Mouse (Mus musculus): Measurements from ENCODE around the gene Fstl4. TPM values are rescaled to one million over a fixed set of nuclear protein-coding genes. Genes with fewer than 3 reads are reported as not detected.

Gene Fstl4
- total and polyA plus RNA-seq, 3 experiments, result not detected

DNA sequence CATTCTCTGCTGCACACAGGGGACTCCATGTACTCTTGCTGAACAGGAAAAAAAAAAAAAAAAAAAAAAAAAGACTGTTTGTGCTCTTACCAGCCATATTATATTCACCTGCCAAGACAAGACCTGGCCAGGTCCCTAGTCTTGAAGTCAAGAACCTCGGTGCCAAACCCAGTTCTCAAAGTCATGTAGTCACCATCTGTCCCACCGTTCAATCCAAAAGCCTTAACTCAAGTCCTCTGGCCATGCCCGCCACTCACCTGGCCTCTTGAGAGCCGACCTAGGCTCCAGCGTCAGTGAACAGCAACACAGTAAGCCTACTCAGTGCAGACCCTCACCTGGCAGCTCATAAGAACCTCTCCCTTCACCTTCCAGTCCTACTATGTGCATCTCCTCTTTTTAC, 334.9 kb downstream of the Fstl4 start:
- no peak for DNase-seq (ENCODE audit: low read depth, low spot score)
- Histone ChIP-seq H3K36me3 (ENCODE audit: control insufficient read depth in 1 of 2, insufficient read depth in 2 of 2, low read length in 2 of 2) (no peaks in the 10 kb centered on the region), H3K27me3 (ENCODE audit: control insufficient read depth in 1 of 2, insufficient read depth in 2 of 2, low read length in 2 of 2) (no peaks in the 10 kb centered on the region), H3K4me3 (ENCODE audit: control insufficient read depth in 1 of 2, insufficient read depth in 1 of 2, low read depth in 2 of 2, low read length in 2 of 2) (no peak overlapping the region), H3K4me1 (ENCODE audit: control insufficient read depth in 1 of 2, insufficient read depth in 2 of 2, low read length in 2 of 2) (no peaks in the 10 kb centered on the region), H3K79me2 (ENCODE audit: control insufficient read depth, insufficient read depth, low read length, poor library complexity) (no peaks in the 10 kb centered on the region), H3K9me3 (replicated peaks; ENCODE audit: insufficient read depth, low read length) (no peaks in the 10 kb centered on the region), H3K27ac (ENCODE audit: control insufficient read depth, low read depth, low read length) (no peak overlapping the region), H3K9ac (ENCODE audit: control insufficient read depth, low read depth, low read length, poor library complexity, severe bottlenecking) (no peak overlapping the region)
- TF ChIP-seq POLR2AphosphoS5 (IDR thresholded peaks at IDR 0.05; ENCODE audit: borderline replicate concordance, low read depth, low read length) (no peak), USF1 (IDR thresholded peaks at IDR 0.05; ENCODE audit: low read depth, low read length) (no peak), GATA1 (IDR thresholded peaks at IDR 0.05; ENCODE audit: low read depth, low read length) (no peak), MAFK (IDR thresholded peaks at IDR 0.05; ENCODE audit: borderline replicate concordance, low read depth, low read length) (no peak), JUND (IDR thresholded peaks at IDR 0.05; ENCODE audit: low read depth, low read length) (no peak), BHLHE40 (IDR thresholded peaks at IDR 0.05; ENCODE audit: borderline replicate concordance, low read depth, low read length) (no peak), CTCF (IDR thresholded peaks at IDR 0.05 in 2 of 3, conservative IDR thresholded peaks at IDR 0.05 in 1 of 3; ENCODE audit: control insufficient read depth in 1 of 3, insufficient read depth in 1 of 3, low read depth in 2 of 3, low read length in 3 of 3, poor library complexity in 1 of 3, severe bottlenecking in 1 of 3) (no peak), TAL1 (IDR thresholded peaks at IDR 0.05; ENCODE audit: low read length) (no peak), EP300 (IDR thresholded peaks at IDR 0.05; ENCODE audit: low read depth in 1 of 2, low read length in 2 of 2) (no peak)

DNA sequence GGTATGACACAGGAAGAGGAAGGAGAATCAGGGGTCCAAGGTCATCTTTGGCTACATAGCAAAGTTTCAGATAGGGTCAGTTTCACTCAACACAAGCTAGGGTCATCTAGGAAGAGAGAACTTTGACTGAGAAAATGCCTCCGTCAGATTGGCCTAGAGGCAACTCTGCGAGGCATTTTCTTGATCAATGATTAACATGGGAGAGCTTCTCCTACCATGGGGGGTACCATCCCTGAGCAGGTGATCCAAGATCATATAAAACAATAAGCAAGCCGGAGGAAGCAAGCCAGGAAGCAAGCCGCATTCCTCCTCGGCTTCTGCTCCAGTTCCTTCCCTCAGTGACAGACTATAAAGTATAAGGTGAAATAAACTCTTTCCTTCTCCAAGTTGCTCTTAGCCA, 337.3 kb downstream of the Fstl4 start:
- H3K27me3 ChIP-seq (ENCODE audit: control insufficient read depth in 1 of 2, insufficient read depth in 2 of 2, low read length in 2 of 2), result no peaks in the 10 kb centered on the region

DNA sequence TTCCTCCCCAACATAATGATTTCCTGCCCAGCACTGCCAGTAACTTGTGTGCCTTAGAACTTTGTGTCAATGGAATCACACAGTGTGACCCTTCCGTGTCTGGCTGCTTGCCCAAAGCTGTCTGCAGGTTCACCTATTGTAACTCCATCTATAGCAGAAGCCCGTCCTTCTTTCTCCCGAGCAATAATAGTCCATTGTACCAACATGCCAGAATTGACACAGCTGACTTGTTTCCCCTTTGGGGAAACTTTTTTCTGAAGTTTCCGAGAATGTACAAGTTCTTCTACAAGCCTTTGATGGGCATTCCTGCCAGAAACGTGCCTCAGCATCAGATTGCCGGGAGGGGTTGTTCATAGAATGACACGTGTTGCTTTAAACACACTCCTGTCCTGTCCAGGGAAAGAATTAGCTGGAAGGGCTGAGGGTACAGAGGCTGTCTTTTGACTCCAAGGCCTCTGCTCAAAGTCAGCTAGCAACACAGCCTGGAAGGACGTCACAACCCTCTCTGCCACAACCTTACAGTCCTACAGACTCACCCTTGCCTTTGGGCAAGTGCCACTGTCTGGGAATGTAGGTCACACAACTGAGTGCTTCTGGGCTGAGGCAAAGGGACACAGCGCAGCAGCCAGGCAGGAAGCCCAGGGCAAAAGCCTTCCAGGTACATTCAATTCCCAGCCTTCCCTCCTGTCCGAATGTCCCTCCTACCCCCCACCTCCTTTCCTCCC, 339.3 kb downstream of the Fstl4 start:
- Histone ChIP-seq H3K4me3 (ENCODE audit: control insufficient read depth in 1 of 2, insufficient read depth in 1 of 2, low read depth in 2 of 2, low read length in 2 of 2) (no peak overlapping the region), H3K9ac (ENCODE audit: control insufficient read depth, low read depth, low read length, poor library complexity, severe bottlenecking) (no peak overlapping the region), H3K27me3 (ENCODE audit: control insufficient read depth in 1 of 2, insufficient read depth in 2 of 2, low read length in 2 of 2) (no peaks in the 10 kb centered on the region), H3K79me2 (ENCODE audit: control insufficient read depth, insufficient read depth, low read length, poor library complexity) (no peaks in the 10 kb centered on the region), H3K27ac (ENCODE audit: control insufficient read depth, low read depth, low read length) (no peak overlapping the region), H3K4me1 (ENCODE audit: control insufficient read depth in 1 of 2, insufficient read depth in 2 of 2, low read length in 2 of 2) (no peaks in the 10 kb centered on the region), H3K36me3 (ENCODE audit: control insufficient read depth in 1 of 2, insufficient read depth in 2 of 2, low read length in 2 of 2) (no peaks in the 10 kb centered on the region), H3K9me3 (replicated peaks; ENCODE audit: insufficient read depth, low read length) (no peaks in the 10 kb centered on the region)
- no peak for TF ChIP-seq MEF2A (IDR thresholded peaks at IDR 0.05; ENCODE audit: extremely low read depth, insufficient replicate concordance, low read depth, low read length, poor library complexity, severe bottlenecking)
- no peak for TF ChIP-seq UBTF (IDR thresholded peaks at IDR 0.05; ENCODE audit: borderline replicate concordance, insufficient read depth, low read depth, low read length)
- TF ChIP-seq RCOR1 (IDR thresholded peaks at IDR 0.05; ENCODE audit: low read depth, low read length), result no peak
- no peak for TF ChIP-seq HCFC1 (IDR thresholded peaks at IDR 0.05; ENCODE audit: low read depth, low read length)
- no peak for TF ChIP-seq CHD1 (IDR thresholded peaks at IDR 0.05; ENCODE audit: low read depth, low read length)
- no peak for TF ChIP-seq CHD2 (IDR thresholded peaks at IDR 0.05; ENCODE audit: low read length)
- TF ChIP-seq EP300 (IDR thresholded peaks at IDR 0.05; ENCODE audit: low read depth in 1 of 2, low read length in 2 of 2), result no peak
- no peak for TF ChIP-seq ZC3H11A (IDR thresholded peaks at IDR 0.05; ENCODE audit: low read depth, low read length)
- no peak for DNase-seq (ENCODE audit: low read depth, low spot score)

More for the DNA sequence above, 337.3 kb downstream of the Fstl4 start:
- no peak overlapping the region for H3K9ac ChIP-seq (ENCODE audit: control insufficient read depth, low read depth, low read length, poor library complexity, severe bottlenecking)
- no peak overlapping the region for H3K27ac ChIP-seq (ENCODE audit: control insufficient read depth, low read depth, low read length)
- TF ChIP-seq RAD21 (IDR thresholded peaks at IDR 0.05; ENCODE audit: low read depth, low read length) (no peak), CTCF (IDR thresholded peaks at IDR 0.05 in 2 of 3, conservative IDR thresholded peaks at IDR 0.05 in 1 of 3; ENCODE audit: control insufficient read depth in 1 of 3, insufficient read depth in 1 of 3, low read depth in 2 of 3, low read length in 3 of 3, poor library complexity in 1 of 3, severe bottlenecking in 1 of 3) (no peak), EP300 (IDR thresholded peaks at IDR 0.05; ENCODE audit: low read depth in 1 of 2, low read length in 2 of 2) (no peak), MAFK (IDR thresholded peaks at IDR 0.05; ENCODE audit: borderline replicate concordance, low read depth, low read length) (no peak), JUND (IDR thresholded peaks at IDR 0.05; ENCODE audit: low read depth, low read length) (no peak), GABPA (IDR thresholded peaks at IDR 0.05; ENCODE audit: low read depth, low read length) (no peak), MXI1 (IDR thresholded peaks at IDR 0.05; ENCODE audit: low read depth, low read length) (no peak), E2F4 (IDR thresholded peaks at IDR 0.05; ENCODE audit: borderline replicate concordance, low read depth, low read length) (no peak), MYC (IDR thresholded peaks at IDR 0.05; ENCODE audit: low read depth, low read length) (no peak), ZNF384 (IDR thresholded peaks at IDR 0.05; ENCODE audit: low read depth, low read length) (no peak)
- DNase-seq (ENCODE audit: low read depth, low spot score), result no peak
- H3K79me2 ChIP-seq (ENCODE audit: control insufficient read depth, insufficient read depth, low read length, poor library complexity), result no peaks in the 10 kb centered on the region
- H3K4me3 ChIP-seq (ENCODE audit: control insufficient read depth in 1 of 2, insufficient read depth in 1 of 2, low read depth in 2 of 2, low read length in 2 of 2), result no peak overlapping the region
- H3K4me1 ChIP-seq (ENCODE audit: control insufficient read depth in 1 of 2, insufficient read depth in 2 of 2, low read length in 2 of 2), result no peaks in the 10 kb centered on the region
- H3K36me3 ChIP-seq (ENCODE audit: control insufficient read depth in 1 of 2, insufficient read depth in 2 of 2, low read length in 2 of 2), result no peaks in the 10 kb centered on the region
- H3K9me3 ChIP-seq (replicated peaks; ENCODE audit: insufficient read depth, low read length), result no peaks in the 10 kb centered on the region

Data from MEL (cell line).